Mouse (Mus musculus) midbrain, postnatal 0 days (tissue): ENCODE results near the gene Rybp. TPM values are rescaled to one million over a fixed set of nuclear protein-coding genes. Genes with fewer than 3 reads are reported as not detected.

Experiments used
- ATAC-seq: fragments of 200-750 bp; cut with Nextera tagmentation; 2 replicates; pipeline ENCODE4 v1.8.0; 2017; ENCODE audit warnings: moderate number of reproducible peaks, mild to moderate bottlenecking, moderate TSS enrichment, moderate library complexity; ENCODE audit not compliant: low FRiP score
- DNase-seq: peaks from one replicate; pipeline ENCODE4 v3.0.0-alpha.2; 2015; ENCODE audit warnings: low spot score
- H3K27ac ChIP-seq: fragments of 300-500 bp; sonication (generic); 2 replicates; pipeline ENCODE4 v1.5.1; 2014; ENCODE audit warnings: low read depth, mild to moderate bottlenecking, low read length, mixed read lengths
- H3K27me3 ChIP-seq: fragments of 300-500 bp; sonication (generic); 2 replicates; pipeline ENCODE4 v1.6.1; 2014; ENCODE audit warnings: low read length, control low read depth, mixed read lengths; ENCODE audit not compliant: insufficient read depth
- H3K36me3 ChIP-seq: fragments of 300-500 bp; sonication (generic); 2 replicates; pipeline ENCODE4 v1.6.1; 2014; ENCODE audit warnings: low read length, control low read depth, mixed read lengths; ENCODE audit not compliant: insufficient read depth
- H3K4me1 ChIP-seq: fragments of 300-500 bp; sonication (generic); 2 replicates; pipeline ENCODE4 v1.6.1; 2014; ENCODE audit warnings: mild to moderate bottlenecking, control low read depth, antibody characterized with exemption, low read length, mixed read lengths; ENCODE audit not compliant: insufficient read depth
- H3K4me2 ChIP-seq: fragments of 300-500 bp; sonication (generic); 2 replicates; pipeline ENCODE4 v1.6.1; 2014; ENCODE audit warnings: low read depth, mild to moderate bottlenecking, low read length, mixed read lengths; ENCODE audit not compliant: poor library complexity, severe bottlenecking
- H3K4me3 ChIP-seq: fragments of 300-500 bp; sonication (generic); 2 replicates; pipeline ENCODE4 v1.5.1; 2014; ENCODE audit warnings: low read depth, mild to moderate bottlenecking, low read length, moderate library complexity
- H3K9ac ChIP-seq: fragments of 300-500 bp; sonication (generic); replicated peaks from 2 replicates; pipeline ENCODE4 v1.6.1; 2014; ENCODE audit warnings: mild to moderate bottlenecking, low read length, moderate library complexity, mixed read lengths; ENCODE audit not compliant: poor library complexity, severe bottlenecking
- H3K9me3 ChIP-seq: fragments of 300-500 bp; sonication (generic); 2 replicates; pipeline ENCODE4 v1.6.1; 2016; ENCODE audit warnings: low read length, control low read depth
- CTCF ChIP-seq: IDR thresholded peaks from 2 replicates; pipeline ENCODE4 v1.5.1; 2016; ENCODE audit warnings: antibody characterized with exemption, mild to moderate bottlenecking
- WGBS: fragments of 180-500 bp; shearing (Covaris S2); extraction: QIAGEN DNeasy Blood & Tissue Kit; methylation state at CpG from one replicate; pipeline ENCODE4 v1.1.7; 2014; 5-methylcytosine and 5-hydroxymethylcytosine counted together
- polyA plus RNA-seq: library from polyadenylated mRNA; unstranded; fragments of >200 nt; fragmentation: Nextera tagmentation; extraction: Ambion mirVana; gene quantifications from 2 replicates; pipeline ENCODE4 v1.2.1, GENCODE M21; 2015
- total RNA-seq: library from RNA; depleted of rRNA; stranded (reverse); fragments of >200 nt; gene quantifications from 2 replicates; pipeline ENCODE4 v1.2.3, GENCODE M21; 2014

Gene Rybp
- total and polyA plus RNA-seq, 2 experiments from 2014 or later = 29.6 to 36.0 TPM

GRCm38 (mm10) chr6:100223435-100223834 lies 63.9 kb downstream of the Rybp start:
- no peak for DNase-seq
- Histone ChIP-seq H3K9me3 (no peaks in the 10 kb centered on the region), H3K9ac (no peak overlapping the region), H3K27me3 (no peaks in the 10 kb centered on the region; the same call in 1 of the 2 replicates), H3K4me2 (no peak overlapping the region), H3K36me3 (no peaks in the 10 kb centered on the region), H3K27ac (no peak overlapping the region), H3K4me3 (no peak overlapping the region), H3K4me1 (no peaks in the 10 kb centered on the region)
- no peak for ATAC-seq
- no peak for TF ChIP-seq CTCF
- WGBS = 88% methylated on average over 10 of the region's 10 CpGs

DNA sequence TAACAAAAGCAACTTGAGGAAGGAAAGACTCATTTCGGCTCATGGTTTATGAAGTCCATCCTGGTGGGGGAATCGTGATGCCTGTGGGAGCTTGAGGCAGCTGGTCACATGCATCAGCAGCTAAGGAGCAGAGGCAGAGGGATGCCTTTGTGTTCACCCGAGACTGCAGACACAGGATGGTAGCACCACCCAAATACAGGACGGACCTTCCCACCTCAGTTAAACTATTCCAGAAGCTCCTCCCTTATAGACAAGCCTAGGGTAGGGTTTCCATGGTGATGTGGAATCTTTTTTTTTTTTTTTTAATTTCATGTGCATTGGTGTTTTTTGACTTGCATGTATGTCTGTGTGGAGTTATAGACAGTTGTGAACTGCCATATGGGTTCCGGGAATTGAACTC lies 64.4 kb downstream of the Rybp start:
- Histone ChIP-seq H3K4me1 (no peaks in the 10 kb centered on the region), H3K4me2 (no peak overlapping the region), H3K27me3 (no peaks in the 10 kb centered on the region; the same call in 1 of the 2 replicates), H3K9me3 (no peaks in the 10 kb centered on the region), H3K36me3 (no peaks in the 10 kb centered on the region), H3K27ac (no peak overlapping the region), H3K9ac (no peak overlapping the region), H3K4me3 (no peak overlapping the region)
- no peak for TF ChIP-seq CTCF
- ATAC-seq (no peak), DNase-seq (no peak)
- WGBS = 86% methylated on average over 5 of the region's 5 CpGs

DNA sequence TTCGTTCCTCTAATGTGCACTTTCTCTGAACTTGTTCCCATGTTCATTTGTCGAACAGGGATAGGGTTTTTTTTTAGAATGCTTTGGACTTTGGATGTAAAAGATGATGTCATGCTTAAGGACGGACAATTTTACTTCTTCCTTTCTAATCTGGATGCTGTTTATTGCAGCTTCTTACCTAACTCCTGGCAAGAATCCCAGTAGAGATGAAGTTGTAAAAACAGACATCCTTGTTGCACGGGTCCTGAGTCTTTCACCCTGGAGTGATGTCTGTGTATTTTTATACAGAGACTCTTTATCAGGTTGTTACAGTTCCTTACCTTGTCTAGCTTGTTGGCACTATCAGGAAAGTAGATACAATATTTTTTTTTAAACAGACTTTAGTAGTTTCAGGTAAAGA lies 65.5 kb downstream of the Rybp start:
- H3K27me3 ChIP-seq = no peaks in the 10 kb centered on the region; the same call in 1 of the 2 replicates
- no peaks in the 10 kb centered on the region for H3K36me3 ChIP-seq
- H3K4me3 ChIP-seq = no peak overlapping the region
- H3K4me2 ChIP-seq = no peak overlapping the region
- 70% methylated on average over 4 of the region's 4 CpGs for WGBS
- ATAC-seq (no peak), DNase-seq (no peak)
- TF ChIP-seq CTCF = no peak
- H3K9me3 ChIP-seq = no peaks in the 10 kb centered on the region
- H3K9ac ChIP-seq = no peak overlapping the region
- no peak overlapping the region for H3K27ac ChIP-seq
- H3K4me1 ChIP-seq = no peaks in the 10 kb centered on the region

DNA sequence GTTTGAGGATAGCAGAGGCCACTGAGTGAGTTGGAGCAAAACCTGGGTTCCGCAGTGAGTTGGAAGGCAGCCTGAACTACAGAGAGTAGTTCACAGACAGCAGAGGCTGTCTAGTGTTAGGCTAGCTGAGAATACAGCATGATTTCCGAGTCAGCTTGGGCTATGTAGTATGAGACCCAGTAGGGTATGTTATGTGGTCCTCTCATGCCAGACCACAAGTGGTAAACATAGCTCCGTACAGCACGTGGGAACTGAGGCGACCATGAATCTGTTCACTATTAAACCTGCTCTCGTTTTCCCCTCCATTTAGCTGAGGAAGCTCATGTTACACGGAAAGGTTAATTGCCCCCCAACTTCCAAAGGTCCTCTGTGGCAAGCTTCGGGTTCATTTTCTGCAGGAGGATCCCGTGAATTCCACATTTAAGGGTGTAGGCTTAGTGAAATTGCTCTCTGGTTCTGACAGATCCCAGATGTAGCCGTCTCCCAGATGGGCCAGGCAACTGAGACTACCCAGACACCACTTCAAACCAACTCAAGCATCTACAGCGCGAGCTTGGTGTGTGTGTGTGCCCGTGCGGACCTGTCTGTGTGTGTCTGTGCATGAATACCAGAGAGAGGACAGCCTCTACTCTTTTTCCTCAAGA lies 66.2 kb downstream of the Rybp start:
- TF ChIP-seq CTCF = no peak
- Histone ChIP-seq H3K9me3 (no peaks in the 10 kb centered on the region), H3K27me3 (no peaks in the 10 kb centered on the region; the same call in 1 of the 2 replicates), H3K4me1 (no peaks in the 10 kb centered on the region), H3K9ac (no peak overlapping the region), H3K36me3 (no peaks in the 10 kb centered on the region), H3K4me2 (no peak overlapping the region), H3K27ac (no peak overlapping the region), H3K4me3 (no peak overlapping the region)
- DNase-seq (no peak), ATAC-seq (no peak)
- 89% methylated on average over 14 of the region's 14 CpGs for WGBS

GRCm38 (mm10) chr6:100219971-100220370 lies 67.3 kb downstream of the Rybp start:
- Histone ChIP-seq H3K4me1 (no peaks in the 10 kb centered on the region), H3K4me2 (no peak overlapping the region), H3K4me3 (no peak overlapping the region), H3K9ac (no peak overlapping the region), H3K36me3 (no peaks in the 10 kb centered on the region), H3K27ac (no peak overlapping the region), H3K27me3 (no peaks in the 10 kb centered on the region; the same call in 1 of the 2 replicates), H3K9me3 (no peaks in the 10 kb centered on the region)
- 77% methylated on average over 3 of the region's 3 CpGs for WGBS
- ATAC-seq = no peak
- DNase-seq = no peak
- no peak for TF ChIP-seq CTCF

DNA sequence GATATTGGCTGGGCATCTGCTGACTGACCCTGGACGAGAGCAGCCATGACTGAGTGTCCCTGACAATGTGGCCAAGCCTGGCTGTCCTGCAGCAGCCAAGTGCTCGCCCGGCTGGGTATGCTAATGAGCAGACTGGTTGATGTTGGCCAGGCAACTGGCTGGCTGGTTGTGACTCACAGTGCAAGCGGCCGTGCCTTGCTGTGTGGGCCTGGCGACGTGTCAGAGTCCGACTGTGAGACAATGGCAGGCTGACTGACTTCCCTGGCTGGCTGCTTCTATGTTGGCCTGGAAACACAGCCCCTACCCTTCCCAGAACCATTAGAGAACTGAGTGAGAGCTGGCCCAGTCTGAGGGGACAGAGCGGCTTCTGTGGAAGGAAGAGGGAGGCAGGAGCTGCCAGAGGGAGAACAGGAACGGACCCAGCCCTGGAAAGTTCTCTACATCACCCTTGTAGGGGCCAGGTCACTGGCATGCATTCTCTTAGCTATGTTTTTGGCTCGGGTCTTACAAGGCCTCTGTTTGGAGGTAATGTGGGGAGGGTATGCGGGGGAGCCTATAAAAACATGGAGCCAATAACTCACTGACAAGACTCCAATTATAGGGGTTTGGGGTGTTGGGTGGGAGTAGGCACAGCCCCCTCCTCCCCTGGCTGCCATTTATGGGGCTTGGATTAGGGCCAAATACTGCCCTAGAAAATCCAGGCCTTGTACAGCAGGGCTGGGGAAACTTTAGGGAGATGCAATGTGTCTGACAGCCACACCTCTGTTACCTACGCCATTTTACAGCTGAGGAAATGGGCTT lies 68.5 kb downstream of the Rybp start:
- 41% methylated on average over 13 of the region's 13 CpGs for WGBS

More for the DNA sequence above, 68.5 kb downstream of the Rybp start:
- H3K4me2 ChIP-seq = no peak overlapping the region
- H3K36me3 ChIP-seq = no peaks in the 10 kb centered on the region
- no peak for TF ChIP-seq CTCF
- H3K4me1 ChIP-seq = no peaks in the 10 kb centered on the region
- H3K4me3 ChIP-seq = no peak overlapping the region
- peak; percentile 90 for ATAC-seq
- H3K27ac ChIP-seq = 0 out of 2 replicates have a peak overlapping the region, but pooled peaks have one; percentile 6
- H3K9ac ChIP-seq = no peak overlapping the region
- H3K9me3 ChIP-seq = no peaks in the 10 kb centered on the region
- H3K27me3 ChIP-seq = no peaks in the 10 kb centered on the region; the same call in 1 of the 2 replicates
- peak; percentile 95 for DNase-seq
